Mouse (Mus musculus) thymus, adult 2 months (tissue): ENCODE measurements around the gene Gk. TPM values are rescaled to one million over a fixed set of nuclear protein-coding genes. Genes with fewer than 3 reads are reported as not detected.

Experiments used
- DNase-seq: peaks from one replicate; pipeline ENCODE4 v3.0.0; 2021
- H3K27ac ChIP-seq: fragments of 200-500 bp; 2 replicates; pipeline ENCODE4 v1.5.1; 2012; ENCODE audit warnings: low read length, control low read depth; ENCODE audit not compliant: control insufficient read depth, insufficient read depth
- H3K27me3 ChIP-seq: fragments of 200-500 bp; 2 replicates; pipeline ENCODE4 v1.6.1; 2012; ENCODE audit warnings: mild to moderate bottlenecking, low read length, moderate library complexity, mixed read lengths; ENCODE audit not compliant: control insufficient read depth, insufficient read depth
- H3K36me3 ChIP-seq: fragments of 200-500 bp; 2 replicates; pipeline ENCODE4 v1.6.1; 2012; ENCODE audit warnings: mild to moderate bottlenecking, low read length, moderate library complexity; ENCODE audit not compliant: control insufficient read depth, insufficient read depth
- H3K4me1 ChIP-seq: fragments of 200-500 bp; replicated peaks from 2 replicates; pipeline ENCODE4 v1.6.1; 2012; ENCODE audit warnings: low read length; ENCODE audit not compliant: control insufficient read depth, insufficient read depth
- H3K4me3 ChIP-seq: fragments of 200-500 bp; 2 replicates; pipeline ENCODE4 v1.5.1; 2012; ENCODE audit warnings: mild to moderate bottlenecking, low read length, control low read depth, moderate library complexity; ENCODE audit not compliant: control insufficient read depth, insufficient read depth
- CTCF ChIP-seq: fragments of 200-500 bp; IDR thresholded peaks from 2 replicates; pipeline ENCODE4 v1.5.1; 2012; ENCODE audit warnings: mild to moderate bottlenecking, control low read depth, low read length, moderate library complexity, borderline replicate concordance; ENCODE audit not compliant: control insufficient read depth, poor library complexity, insufficient read depth; ENCODE audit errors: extremely low read depth
- POLR2A ChIP-seq: fragments of 200-500 bp; IDR thresholded peaks from 2 replicates; pipeline ENCODE4 v1.6.1; 2012; ENCODE audit warnings: mild to moderate bottlenecking, low read length, control low read depth, moderate library complexity; ENCODE audit not compliant: control insufficient read depth, poor library complexity, insufficient read depth; ENCODE audit errors: extremely low read depth
- WGBS: fragments of 180-500 bp; shearing (Covaris S2); methylation state at CpG from one replicate; pipeline ENCODE4 v1.1.7; 2018; 5-methylcytosine and 5-hydroxymethylcytosine counted together
- polyA plus RNA-seq: library from polyadenylated mRNA; depleted of rRNA; stranded (reverse); fragments of >200 nt; gene quantifications from 2 replicates; pipeline ENCODE4 v1.2.3, GENCODE M21; 2012; rRNA removed

Gene Gk
- 1.9 and 3.0 TPM in 2 replicates for polyA plus RNA-seq

- Histone ChIP-seq H3K27ac (peak within 1 kb of the TSS; percentile 76; the same call in 1 of the 2 replicates), H3K27me3 (no peaks in the 10 kb centered on the region), H3K36me3 (no peaks in the 10 kb centered on the region), H3K4me1 (peaks cover 5% of the 10 kb centered on the region), H3K4me3 (peak within 1 kb of the TSS; percentile 83)
- DNase-seq = peak; percentile 96
- under 1% methylated on average over 42 of the region's 45 CpGs for WGBS
- TF ChIP-seq POLR2A = peak; percentile 69; the same call in 1 of the 2 replicates
- no peak for TF ChIP-seq CTCF
Observed at GRCm38 (mm10) chrX:85776544-85777087, at the start of gene Gk. TSS of gene Gk (minus strand) at chrX:85776819.

DNA sequence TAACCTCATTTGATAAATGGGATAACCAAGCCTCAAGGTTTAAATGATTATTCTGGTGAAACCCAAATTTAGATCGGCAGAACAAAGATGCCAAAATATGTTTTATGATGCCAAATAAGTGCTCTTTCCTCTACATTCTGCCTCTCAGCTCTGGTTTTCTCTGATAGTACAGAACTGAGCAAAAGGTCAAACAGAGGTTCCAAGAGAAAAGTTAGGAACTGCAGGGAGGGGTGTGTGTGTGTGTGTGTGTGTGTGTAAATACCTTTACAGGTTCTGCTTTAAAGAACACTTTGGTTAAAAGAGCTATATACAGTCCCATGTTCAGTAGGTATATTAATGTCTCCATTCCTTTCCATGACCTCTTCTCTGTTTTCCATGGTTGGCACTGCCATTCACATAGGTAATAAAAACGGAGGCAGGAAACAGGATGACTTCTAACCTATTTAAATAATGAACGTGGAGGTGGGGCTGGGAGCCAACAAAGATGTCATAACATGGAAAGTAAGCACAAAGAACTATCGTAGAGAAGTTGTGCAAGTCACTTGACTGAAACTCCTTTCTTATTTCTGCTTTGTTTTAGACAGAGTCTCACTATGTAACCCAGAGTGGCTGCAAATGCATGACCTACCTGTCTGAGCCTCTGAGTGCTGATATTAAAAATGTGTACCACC is 28.2 kb upstream of the Gk start:
- Histone ChIP-seq H3K4me1 (no peaks in the 10 kb centered on the region), H3K4me3 (no peak overlapping the region), H3K36me3 (no peaks in the 10 kb centered on the region), H3K27ac (no peak overlapping the region), H3K27me3 (no peaks in the 10 kb centered on the region)
- WGBS = 83% methylated on average over 4 of the region's 4 CpGs
- TF ChIP-seq POLR2A (no peak), CTCF (no peak)
- no peak for DNase-seq

DNA sequence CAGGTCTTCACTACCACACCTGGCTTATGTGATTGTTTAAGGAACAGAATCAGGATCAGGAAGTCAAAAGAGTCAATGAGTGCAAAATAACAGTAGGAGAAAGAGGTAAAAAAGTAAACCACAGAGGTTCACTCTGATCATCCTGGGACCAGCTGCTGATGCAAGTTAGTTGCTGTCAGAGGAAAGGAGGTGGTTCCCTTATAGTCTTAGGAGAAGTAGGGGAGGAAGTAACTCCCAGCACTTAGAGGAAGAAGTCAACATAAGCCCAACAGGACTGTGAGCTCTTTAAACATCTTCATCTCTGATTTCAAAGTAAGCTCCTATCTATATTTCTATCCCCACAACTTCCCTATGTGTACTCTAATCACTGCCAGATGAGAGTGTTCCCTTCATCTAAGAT is 26.4 kb upstream of the Gk start:
- H3K4me3 ChIP-seq = no peak overlapping the region
- no peak for DNase-seq
- no peak overlapping the region for H3K27ac ChIP-seq
- no peaks in the 10 kb centered on the region for H3K36me3 ChIP-seq
- no peaks in the 10 kb centered on the region for H3K4me1 ChIP-seq
- H3K27me3 ChIP-seq = no peaks in the 10 kb centered on the region
- no peak for TF ChIP-seq CTCF
- no peak for TF ChIP-seq POLR2A

DNA sequence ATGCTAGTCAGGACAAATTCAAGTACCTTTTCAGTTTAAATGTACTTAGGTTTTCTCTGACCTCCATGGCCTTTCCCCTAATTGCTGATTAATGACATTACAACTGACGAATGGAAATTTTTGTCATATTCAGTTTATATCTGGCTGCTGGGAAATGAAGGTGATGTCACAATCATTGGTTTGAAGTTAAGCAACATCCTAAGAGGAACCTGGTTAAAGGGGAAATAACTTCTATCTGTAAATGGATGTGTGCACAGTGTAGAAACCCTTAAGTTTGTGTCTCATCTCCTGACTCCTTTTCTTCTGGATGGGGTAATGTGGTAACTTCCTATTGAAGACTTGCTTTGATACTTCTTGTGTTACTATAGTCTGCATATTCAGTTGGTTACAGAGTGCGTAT is 20.8 kb upstream of the Gk start:
- no peak for TF ChIP-seq POLR2A
- no peak for TF ChIP-seq CTCF
- Histone ChIP-seq H3K4me1 (no peaks in the 10 kb centered on the region), H3K4me3 (no peak overlapping the region), H3K36me3 (no peaks in the 10 kb centered on the region), H3K27ac (no peak overlapping the region), H3K27me3 (no peaks in the 10 kb centered on the region)
- DNase-seq = no peak
- 94% methylated on average over 2 of the region's 2 CpGs for WGBS

- H3K27ac ChIP-seq = no peak overlapping the region
- H3K4me3 ChIP-seq = no peak overlapping the region
- peaks cover 2% of the 10 kb centered on the region; the same call in 1 of the 2 replicates for H3K4me1 ChIP-seq
- DNase-seq = no peak
- WGBS = 94% methylated on average over 3 of the region's 3 CpGs
- H3K36me3 ChIP-seq = no peaks in the 10 kb centered on the region
- TF ChIP-seq CTCF (no peak), POLR2A (no peak)
- no peaks in the 10 kb centered on the region for H3K27me3 ChIP-seq
Observed at GRCm38 (mm10) chrX:85778346-85778745, 1.7 kb upstream of the Gk start.

GRCm38 (mm10) chrX:85777141-85777540 is 522 bp upstream of the Gk start:
- Histone ChIP-seq H3K4me1 (peaks cover 3% of the 10 kb centered on the region), H3K27ac (peak overlapping the region; percentile 76; the same call in 1 of the 2 replicates), H3K4me3 (peak overlapping the region; percentile 83), H3K36me3 (no peaks in the 10 kb centered on the region), H3K27me3 (no peaks in the 10 kb centered on the region)
- DNase-seq = no peak
- TF ChIP-seq CTCF (no peak), POLR2A (no peak)
- WGBS = 3% methylated on average over 17 of the region's 17 CpGs
